Mouse (Mus musculus) spleen, postnatal 14 days (tissue): Measurements from ENCODE around the gene Il25.

ENCODE experiments used
- DNase-seq, 2 experiments: peaks; one replicate each; pipeline ENCODE4 v3.0.0; 2021 to 2022; ENCODE audit warnings: low spot score in 2 of 2

The Il25 gene

GRCm38 (mm10) chr14:54932645-54933150 is at the start of gene Il25:
Gene Il25, plus strand, starts transcription at chr14:54932695.
- no peak for DNase-seq

GRCm38 (mm10) chr14:54883154-54884021 is 49.1 kb upstream of the Il25 start, which contains the start of the genes Bcl2l2 and Gm20521:
Gene Bcl2l2, plus strand, starts transcription at chr14:54883377.
Gene Gm20521, plus strand, starts transcription at chr14:54883441.
- peak in 1 of 2 experiments; percentile 27 for DNase-seq

GRCm38 (mm10) chr14:54884022-54884712 is 48.3 kb upstream of the Il25 start:
- DNase-seq: no peak

- no peak for DNase-seq
These were observed 47.2 kb upstream of the Il25 start for GRCm38 (mm10) chr14:54885309-54885708.

- no peak for DNase-seq
These were observed 40.3 kb upstream of the Il25 start, which contains the start of gene Pabpn1 for GRCm38 (mm10) chr14:54892200-54892599. Gene Pabpn1, plus strand, starts transcription at chr14:54892500.

GRCm38 (mm10) chr14:54893651-54894181 is 38.8 kb upstream of the Il25 start:
- peak; percentile 90 to 93 for DNase-seq

- DNase-seq: peak in 1 of 2 experiments; percentile 49
These were observed 38.0 kb upstream of the Il25 start for GRCm38 (mm10) chr14:54894296-54895151.

GRCm38 (mm10) chr14:54897445-54897844 is 35.0 kb upstream of the Il25 start:
- DNase-seq: no peak

GRCm38 (mm10) chr14:54900383-54900782 is 32.1 kb upstream of the Il25 start:
- DNase-seq: peak in 1 of 2 experiments; percentile 35

- DNase-seq: no peak
These were observed 28.9 kb upstream of the Il25 start for GRCm38 (mm10) chr14:54903641-54904040.

- no peak for DNase-seq
These were observed 23.8 kb upstream of the Il25 start for GRCm38 (mm10) chr14:54908682-54909081.

GRCm38 (mm10) chr14:54912109-54912850 is 20.2 kb upstream of the Il25 start:
- no peak for DNase-seq

GRCm38 (mm10) chr14:54912886-54913285 is 19.6 kb upstream of the Il25 start, which contains the start of gene Slc22a17:
Gene Slc22a17, minus strand, starts transcription at chr14:54913132.
- DNase-seq: peak in 1 of 2 experiments; percentile 24

GRCm38 (mm10) chr14:54913343-54913742 is 19.2 kb upstream of the Il25 start:
- no peak for DNase-seq

- no peak for DNase-seq
These were observed 12.3 kb upstream of the Il25 start for GRCm38 (mm10) chr14:54920076-54920685.

GRCm38 (mm10) chr14:54924641-54925348 is 7.7 kb upstream of the Il25 start:
- no peak for DNase-seq

- no peak for DNase-seq
These were observed 6.8 kb upstream of the Il25 start, which contains the start of gene Efs for GRCm38 (mm10) chr14:54925349-54926342. Gene Efs, minus strand, starts transcription at chr14:54926126.
